Mouse (Mus musculus): ENCODE measurements around the gene Htt.
"Not testable (repeated sequence)": the region's sequence is repeated elsewhere in the genome, so short reads cannot be mapped to it uniquely, and the experiment has no call there.

The Htt gene

DNA sequence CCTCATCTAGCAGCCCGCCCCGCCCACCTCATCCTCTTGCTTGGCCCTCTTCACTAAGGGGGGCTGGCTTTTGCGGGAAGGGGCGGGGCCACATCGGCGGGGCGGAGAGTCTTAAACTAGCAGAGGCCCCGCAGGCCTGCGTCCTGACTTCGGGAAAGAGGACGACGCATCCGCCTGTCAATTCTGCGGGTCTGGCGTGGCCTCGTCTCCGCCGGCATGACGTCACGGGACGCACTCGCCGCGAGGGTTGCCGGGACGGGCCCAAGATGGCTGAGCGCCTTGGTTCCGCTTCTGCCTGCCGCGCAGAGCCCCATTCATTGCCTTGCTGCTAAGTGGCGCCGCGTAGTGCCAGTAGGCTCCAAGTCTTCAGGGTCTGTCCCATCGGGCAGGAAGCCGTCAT, at the start of gene Htt:
Gene Htt, plus strand, starts transcription at position 232 of the 400 bp plus-strand sequence.
- DNase-seq (ENCODE audit: low spot score): peak; percentile 97

DNA sequence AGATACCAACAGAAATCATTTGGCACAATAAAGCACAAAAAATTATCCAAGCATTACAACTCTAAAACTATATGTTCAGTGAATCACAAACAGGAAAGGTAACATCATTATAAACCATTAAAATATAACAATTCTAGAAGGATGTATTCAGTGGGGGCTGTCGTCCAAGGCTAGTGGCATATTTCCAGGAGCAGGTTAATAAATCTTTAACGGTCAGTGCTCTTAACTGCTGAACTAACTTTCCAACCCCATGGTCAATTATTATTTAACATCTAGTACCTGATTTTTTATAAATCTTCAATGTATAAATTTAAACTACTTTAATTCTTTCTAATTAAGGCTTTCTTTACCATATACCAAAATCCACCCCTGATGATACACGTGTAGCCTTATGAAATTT, 47.2 kb upstream of the Htt start:
- not testable (repeated sequence) for DNase-seq (ENCODE audit: low spot score)

DNA sequence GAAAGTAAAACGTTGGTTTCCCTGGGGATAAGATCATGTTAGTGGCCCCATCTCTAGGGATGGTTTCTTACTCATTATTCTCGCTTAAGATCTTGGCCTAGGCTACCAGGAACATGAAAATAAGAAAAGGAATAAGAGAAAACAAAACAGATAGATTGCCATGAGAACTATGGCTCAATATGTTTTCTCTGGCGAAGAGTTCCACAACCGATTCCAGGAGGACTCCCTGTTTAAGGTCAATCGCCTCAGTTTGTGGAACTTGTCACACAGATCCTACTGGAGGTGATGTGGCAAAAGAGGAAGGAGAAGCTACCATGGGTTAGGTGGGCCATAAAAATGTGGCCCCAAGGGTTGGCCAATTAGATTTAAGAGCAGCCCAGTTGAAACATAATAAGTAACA, 46.7 kb upstream of the Htt start:
- no peak for DNase-seq (ENCODE audit: low spot score)

DNA sequence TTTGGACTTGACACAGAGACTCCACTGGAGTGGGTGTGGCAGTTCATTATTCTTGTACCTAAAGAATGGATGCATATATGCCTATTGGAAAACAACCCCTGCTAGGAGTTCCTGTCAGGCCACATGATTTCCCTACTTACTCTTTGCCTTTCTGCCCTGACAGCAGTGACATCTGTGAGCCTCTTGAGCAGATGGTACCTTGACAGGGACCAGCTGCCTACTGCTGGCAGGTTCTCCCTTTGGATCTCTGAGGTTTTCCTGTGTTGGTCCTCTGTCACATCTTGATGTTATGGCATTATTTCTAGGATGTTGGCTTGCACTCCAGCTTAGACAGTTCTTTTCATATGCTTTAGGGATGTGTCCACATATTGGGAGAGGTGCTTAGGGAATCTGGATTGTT, 32.4 kb upstream of the Htt start:
- DNase-seq (ENCODE audit: low spot score): no peak

DNA sequence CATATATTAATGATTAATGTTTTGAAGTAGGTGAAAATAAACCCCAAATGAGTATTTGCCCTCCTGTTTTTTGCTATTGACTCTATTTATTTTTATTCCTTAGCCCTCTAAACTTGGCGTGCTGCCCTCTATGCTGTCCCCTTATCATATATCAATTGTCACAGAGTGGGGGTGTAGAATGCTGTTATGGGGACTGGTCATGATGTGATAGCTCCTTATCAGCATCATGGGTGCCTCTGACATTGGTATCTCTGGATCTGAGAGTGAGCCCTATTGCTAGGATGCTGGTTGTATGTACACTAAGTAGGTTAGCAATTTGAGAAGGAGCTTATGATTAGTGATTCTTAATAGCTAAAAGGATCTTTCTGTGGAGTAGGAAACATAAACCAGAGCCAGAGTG, 31.3 kb upstream of the Htt start:
- no peak for DNase-seq (ENCODE audit: low spot score)

DNA sequence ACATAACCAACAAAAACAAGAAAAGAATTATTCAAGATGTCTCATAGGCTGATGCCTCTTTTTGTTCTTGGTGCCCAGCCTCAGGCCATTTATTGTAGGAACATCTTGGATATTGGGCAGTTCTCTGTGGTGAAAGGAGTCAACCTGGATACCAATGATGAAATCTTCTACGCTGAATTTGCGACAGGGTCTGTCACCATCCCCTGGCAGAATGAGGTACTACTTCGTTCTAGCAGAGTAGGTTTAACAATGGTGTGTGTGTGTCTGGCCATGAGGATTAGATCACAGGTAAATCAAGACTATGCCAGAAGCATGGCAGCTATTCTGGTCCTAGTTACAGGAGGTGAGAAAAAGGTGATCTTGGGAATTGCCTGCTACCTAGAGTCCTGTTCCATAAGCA, 10.1 kb upstream of the Htt start:
- no peak for DNase-seq (ENCODE audit: low spot score)

DNA sequence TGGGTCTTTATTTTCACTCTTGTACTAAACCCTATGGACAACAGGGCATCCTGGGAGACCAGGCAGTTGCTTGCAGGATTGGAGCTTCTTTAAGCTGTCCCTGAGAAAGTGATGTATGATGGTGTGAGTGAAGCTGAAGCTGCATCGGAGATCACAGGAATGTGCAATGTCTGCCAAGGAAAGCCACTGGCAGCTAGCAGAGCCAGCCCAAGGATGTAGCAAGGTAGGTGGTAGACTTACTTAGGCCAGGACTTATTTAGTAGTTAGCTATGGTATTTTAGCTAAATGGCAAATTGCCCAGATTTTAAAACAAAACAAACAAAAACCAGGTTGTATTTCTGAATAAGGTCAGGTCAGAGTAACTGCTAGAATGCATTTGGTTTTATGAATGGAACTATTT, 2.8 kb upstream of the Htt start:
- DNase-seq (ENCODE audit: low spot score): no peak

DNA sequence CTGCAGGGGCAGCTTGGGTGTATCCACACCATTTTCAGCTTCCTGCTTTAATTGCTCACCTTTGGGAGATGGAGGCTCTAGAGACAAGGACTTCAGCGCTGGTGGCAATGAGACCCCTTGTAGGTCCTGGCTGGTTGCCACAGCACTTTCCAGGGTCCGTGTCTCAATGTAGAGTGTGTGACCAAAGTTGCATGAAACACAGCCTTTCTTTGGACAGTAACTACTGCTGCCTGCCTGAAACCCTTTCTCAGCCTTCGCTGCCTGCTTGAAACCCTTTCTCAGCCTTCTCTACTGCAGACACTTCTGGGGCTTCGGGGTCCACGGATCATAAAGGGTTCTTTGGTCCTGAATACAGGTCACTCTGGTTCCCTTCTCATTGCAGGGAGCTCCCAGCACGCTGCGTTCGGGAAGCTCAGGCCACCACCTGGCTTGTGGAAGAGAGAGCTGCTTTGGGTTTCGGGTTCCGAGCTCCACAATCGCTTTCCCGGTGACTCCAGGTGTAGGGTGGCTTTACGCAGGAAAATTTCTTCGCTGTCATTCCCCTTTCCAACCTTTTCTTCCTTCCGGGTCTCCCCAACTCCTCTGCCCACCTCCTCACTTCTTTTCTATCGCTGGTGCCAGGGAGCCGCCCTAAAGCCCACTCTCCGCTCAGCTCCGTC, 561 bp upstream of the Htt start:
- no peak for DNase-seq (ENCODE audit: low spot score)

DNA sequence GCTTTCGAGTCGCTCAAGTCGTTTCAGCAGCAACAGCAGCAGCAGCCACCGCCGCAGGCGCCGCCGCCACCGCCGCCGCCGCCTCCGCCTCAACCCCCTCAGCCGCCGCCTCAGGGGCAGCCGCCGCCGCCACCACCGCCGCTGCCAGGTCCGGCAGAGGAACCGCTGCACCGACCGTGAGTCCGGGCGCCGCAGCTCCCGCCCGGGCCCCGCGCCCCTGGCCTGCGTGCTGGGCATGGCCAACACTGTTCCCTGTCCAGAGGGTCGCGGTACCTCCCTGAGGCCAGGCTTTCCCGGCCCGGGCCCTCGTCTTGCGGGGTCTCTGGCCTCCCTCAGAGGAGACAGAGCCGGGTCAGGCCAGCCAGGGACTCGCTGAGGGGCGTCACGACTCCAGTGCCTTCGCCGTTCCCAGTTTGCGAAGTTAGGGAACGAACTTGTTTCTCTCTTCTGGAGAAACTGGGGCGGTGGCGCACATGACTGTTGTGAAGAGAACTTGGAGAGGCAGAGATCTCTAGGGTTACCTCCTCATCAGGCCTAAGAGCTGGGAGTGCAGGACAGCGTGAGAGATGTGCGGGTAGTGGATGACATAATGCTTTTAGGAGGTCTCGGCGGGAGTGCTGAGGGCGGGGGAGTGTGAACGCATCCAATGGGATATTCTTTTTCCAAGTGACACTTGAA, 533 bp downstream of the Htt start:
- DNase-seq (ENCODE audit: low spot score): peak; percentile 66

DNA sequence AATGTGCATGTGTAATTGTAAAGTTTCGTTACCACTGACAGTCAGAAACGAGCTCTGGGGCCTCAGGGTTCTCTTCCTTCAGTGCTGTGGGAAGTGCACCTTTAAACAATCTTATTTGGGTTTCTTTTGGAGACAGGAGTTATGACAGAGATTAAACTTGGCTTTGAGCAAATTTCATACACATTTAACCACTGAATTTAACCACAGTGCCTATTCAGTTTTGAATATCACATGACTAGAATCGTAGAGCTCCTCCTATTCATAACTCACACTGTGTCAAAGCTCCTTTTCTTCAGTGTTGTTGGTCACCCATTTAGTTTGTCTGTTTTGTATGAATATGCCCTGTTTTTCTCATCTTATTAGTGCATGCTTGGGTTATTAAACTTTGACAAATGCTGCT, 10.3 kb downstream of the Htt start:
- no peak for DNase-seq (ENCODE audit: low spot score)

DNA sequence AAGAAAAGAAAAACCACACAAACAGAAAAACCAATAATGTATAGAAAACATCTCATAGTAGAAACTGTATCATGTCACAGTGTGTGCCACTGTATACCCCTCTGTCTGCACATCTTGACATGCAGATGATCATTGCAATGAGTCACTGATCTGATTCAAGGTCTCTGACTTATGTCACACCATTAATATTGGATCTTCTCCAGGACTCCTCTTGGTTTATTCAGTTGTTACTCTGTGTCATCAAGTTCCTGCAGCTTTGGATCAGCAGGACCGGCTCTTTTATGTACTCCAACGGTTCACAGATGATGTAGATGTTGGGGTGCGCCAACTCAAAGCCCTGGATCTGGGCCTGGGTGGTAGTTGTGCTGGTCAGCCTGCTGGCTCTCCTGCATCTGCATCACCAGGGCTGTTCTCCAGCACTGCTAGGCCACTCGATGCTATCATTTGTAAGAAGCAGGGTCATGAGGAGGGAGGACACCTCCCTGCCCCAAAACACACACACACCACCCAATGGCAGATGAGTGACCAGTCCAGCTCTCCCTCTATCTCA, 11.2 kb downstream of the Htt start:
- DNase-seq (ENCODE audit: low spot score): no peak

DNA sequence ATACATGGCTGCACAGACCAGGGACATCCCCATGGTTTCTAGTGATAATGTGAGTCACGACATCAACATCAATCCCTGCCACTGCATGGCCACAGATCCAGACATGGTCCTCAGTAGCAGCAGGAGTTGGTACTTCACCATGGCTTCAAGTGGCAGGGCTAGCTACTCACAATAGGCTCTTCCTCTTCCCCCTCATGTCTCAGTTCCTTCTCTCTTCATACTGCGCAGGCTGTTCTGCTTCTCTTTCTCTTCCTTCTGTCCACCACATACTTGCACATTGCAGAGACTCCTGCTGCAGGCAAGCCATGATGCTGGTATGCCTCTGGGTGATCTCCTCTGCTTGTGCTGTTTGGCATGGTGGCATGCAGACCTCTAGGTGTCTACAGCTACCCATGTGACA, 11.9 kb downstream of the Htt start:
- DNase-seq (ENCODE audit: low spot score): no peak

DNA sequence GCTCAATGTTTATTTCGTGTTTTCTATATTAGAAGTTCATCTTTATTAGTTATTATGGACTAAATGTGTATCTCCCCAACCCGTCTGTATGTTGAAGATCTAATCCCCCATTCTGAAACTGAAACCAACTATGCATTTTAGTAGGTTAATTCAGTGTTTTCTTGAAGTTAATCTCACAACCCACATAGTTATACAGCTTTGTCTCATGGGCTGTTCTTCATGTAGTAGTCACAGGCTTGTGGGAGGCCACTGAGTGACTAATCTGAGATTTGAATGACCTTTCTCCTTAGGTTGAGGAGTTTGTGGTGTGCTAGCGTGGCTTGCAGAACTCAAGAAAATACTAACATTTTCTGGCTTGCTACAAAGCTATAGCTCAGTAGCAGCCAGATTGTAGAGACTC, 23.5 kb downstream of the Htt start:
- no peak for DNase-seq (ENCODE audit: low spot score)

DNA sequence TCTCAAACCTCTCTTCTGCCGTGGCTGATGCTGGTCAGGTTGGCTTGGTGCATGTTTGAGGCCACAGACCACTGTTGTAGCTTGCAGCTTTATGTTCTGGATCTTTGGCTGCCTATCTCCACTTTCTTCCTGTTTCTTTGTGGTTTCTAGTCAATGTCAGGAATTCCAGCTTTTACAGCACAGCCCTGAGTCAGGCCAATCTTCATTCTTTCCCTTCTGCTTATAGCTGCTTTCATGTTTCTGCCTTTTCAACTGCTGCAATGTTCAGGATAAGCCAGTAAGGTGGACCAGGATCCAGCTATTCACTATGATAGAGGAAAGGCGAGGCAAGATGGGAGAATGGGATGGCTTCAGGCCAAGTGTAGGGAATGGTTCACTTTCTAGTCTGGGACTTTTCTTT, 29.6 kb downstream of the Htt start:
- DNase-seq (ENCODE audit: low spot score): no peak

DNA sequence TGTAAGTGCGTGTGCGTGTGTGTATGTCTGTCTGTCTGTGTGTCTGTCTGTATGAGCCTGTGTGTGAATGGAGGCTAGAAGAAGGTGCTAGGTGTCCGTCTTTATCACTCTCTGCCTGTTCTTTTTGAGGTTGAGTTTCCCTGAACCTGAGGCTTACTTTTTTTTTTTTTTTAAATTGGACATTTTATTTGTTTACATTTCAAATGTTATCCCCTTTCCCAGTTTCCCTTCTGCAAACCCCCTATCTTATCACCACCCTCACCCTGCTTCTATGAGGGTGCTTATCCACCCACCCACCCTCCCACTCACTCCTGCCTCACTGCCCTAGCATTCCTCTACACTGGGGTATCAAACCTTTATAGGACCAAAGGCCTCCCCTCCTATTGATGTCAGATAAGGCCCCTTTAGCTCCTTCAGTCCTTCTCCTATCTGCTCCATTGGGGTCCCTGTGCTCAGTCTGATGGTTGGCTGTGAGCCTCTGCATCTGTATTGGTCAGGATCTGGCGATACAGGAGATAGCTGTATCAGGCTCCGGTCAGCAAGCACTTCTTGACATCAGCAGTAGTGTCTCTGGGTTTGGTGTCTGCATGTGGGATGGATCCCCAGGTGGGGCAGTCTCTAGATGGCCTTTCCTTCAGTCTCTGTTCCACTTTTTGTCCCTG, 38.9 kb downstream of the Htt start:
- no peak for DNase-seq (ENCODE audit: low spot score)

DNA sequence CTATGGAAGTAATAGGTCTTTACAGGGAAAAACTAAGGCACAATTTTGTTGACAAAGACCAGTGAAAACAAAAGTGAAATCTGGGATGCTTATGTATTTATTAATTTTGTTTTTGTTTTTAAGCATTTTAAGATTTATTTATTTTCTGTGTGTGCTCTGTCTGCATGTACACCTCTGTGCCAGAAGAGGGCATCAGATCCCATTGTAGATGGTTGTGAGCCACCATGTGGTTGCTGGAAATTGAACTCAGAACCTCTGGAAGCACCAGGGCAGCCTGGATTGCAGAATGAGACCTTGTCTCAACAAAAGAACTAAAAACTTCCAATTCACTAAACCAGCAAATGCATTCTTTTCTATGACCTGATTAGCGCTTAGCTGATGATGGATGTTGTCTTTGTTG, 44.5 kb downstream of the Htt start:
- DNase-seq (ENCODE audit: low spot score): no peak

DNA sequence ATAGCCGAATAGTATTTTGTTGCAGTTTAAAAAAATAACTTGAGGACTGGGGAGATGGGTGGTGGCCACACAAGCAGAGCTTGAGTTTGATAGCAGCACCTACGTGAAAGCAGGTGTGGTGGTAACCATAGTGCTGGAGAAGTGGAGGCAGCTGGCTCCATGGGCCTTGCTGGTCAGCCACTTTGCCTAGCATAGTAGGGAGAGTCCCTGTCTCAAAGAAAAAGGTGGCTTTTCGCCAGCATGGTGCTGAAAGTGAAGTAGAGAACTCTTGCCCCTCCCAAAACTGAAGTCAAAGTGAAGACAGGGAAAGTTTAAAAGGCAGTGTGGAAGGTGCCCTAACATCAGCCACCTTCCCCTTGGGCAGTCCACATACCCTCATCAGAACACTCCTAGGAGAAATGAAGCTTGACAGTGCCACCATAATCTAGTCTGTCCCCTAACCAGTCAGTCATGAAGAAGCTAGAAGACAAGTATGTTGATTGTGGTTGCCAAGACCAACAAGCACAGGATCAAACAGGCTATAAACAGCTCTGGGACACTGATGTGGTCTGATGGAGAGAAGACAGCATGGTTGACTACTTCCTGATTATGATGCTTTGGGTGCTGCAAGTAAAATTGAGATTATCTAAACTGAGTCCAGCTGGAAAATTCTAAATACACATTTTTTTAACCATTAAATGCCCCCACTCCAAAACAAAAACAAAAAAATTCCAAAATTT, 61.0 kb downstream of the Htt start:
- no peak for DNase-seq (ENCODE audit: low spot score)

DNA sequence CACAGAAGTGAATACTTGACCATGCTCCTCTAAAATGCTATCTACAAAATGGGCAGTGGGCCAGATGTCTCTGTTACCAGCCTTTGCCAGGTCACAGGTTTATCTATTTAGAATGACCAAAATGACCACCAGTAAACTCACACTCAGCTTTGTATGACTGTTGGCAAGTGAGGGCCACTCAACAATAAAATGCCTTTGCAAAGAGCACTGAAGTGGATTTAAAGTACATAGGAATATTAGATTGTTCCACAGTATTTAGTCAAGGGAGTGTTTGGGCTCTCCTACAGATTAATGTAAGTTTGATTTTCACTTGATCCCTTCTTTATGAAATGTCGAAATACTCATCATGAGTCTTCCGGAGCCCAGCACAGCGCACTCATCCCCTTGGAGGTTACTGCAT, 92.5 kb downstream of the Htt start:
- no peak for DNase-seq (ENCODE audit: low spot score)

DNA sequence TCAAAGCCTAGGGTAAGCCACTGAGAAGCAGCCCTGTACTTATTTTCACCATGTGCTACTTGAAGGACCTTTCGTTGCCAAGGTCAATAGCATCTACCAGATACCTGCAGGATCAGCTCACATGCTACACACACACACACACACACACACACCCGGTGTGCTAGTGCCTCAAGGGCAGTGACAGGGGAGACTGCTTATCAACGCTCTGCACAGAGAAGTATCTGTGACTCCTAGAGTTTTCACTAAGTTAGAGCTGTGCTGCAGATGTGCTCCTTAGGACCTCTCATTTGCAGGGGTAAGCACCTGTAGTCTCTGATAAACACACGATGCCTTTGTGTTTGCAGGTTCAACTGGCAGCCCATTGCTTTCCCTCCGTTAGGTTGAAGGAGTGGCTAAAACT, 103.8 kb downstream of the Htt start:
- no peak for DNase-seq (ENCODE audit: low spot score)

DNA sequence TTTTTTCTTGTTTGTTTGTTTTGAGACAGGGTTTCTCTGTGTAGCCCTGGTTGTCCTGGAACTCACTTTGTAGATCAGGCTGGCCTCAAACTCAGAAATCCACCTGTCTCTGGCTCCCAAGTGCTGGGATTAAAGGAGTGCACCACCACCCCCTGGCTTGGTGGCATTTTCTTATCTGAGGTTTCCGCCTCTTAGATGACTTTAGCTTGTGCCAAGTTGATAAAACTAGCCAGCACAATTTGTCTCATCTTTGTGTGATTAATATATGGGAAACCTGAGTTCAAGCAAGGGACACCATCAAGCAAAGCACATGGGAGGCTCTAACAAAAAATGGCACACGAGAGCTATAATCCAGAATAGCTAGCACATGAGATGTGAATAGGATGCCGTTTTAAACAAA, 118.8 kb downstream of the Htt start:
- DNase-seq (ENCODE audit: low spot score): not testable (repeated sequence)

DNA sequence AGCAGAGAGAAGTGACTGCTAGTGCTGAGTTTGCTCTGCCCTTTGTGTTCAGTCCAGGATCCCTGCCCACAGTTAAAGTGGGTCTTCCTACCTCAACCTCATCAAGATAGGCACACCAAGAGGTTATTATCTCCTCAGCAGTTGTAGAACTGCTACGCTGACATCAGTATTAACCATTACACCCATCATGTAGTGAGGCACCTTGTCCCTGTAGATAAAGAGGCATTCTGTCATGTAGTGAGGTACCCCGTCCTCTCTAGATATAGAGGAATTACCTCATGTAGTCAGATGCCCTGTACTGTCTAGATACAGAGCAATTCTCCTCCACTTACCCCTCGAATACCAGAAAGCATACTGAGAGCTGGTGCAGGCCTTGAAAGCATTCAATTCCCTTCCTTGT, 119.5 kb downstream of the Htt start:
- no peak for DNase-seq (ENCODE audit: low spot score)

DNA sequence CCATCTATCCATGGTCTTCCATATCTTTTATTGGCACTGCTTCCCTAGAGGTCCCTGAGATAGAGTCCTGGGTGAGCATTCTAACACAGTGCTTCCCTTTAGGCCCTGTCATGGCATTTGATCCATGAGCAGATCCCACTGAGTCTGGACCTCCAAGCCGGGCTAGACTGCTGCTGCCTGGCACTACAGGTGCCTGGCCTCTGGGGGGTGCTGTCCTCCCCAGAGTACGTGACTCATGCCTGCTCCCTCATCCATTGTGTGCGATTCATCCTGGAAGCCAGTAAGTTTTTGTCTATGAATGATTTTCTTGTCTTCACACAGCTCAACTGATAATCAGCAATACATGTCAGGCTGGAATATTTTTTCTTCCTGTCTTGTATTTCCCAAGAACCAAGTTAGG, 123.7 kb downstream of the Htt start:
- DNase-seq (ENCODE audit: low spot score): no peak

DNA sequence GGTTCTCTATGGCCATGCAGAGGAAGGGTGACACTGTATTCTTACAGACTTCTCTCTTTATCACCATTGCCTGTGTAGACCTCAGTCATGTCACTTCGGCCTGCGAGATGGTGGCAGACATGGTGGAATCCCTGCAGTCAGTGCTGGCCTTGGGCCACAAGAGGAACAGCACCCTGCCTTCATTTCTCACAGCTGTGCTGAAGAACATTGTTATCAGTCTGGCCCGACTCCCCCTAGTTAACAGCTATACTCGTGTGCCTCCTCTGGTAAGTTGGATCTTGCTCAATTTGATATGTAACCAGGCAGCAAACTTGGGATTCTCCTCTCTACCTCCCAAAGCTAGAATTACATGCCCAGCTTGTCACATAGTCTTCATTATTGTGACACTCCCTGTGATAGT, 127.7 kb downstream of the Htt start:
- no peak for DNase-seq (ENCODE audit: low spot score)

Measured in yolk sac, embryonic 10.5 days (tissue).